Mouse (Mus musculus) stomach, embryonic 16.5 days (tissue): ENCODE data around the gene Rsbn1. TPM values are rescaled to one million over a fixed set of nuclear protein-coding genes. Genes with fewer than 3 reads are reported as not detected.

Source experiments
- ATAC-seq: fragments of 200-750 bp; cut with Nextera tagmentation; 2 replicates; pipeline ENCODE4 v1.8.0; 2017; ENCODE audit warnings: moderate number of reproducible peaks, moderate TSS enrichment; ENCODE audit not compliant: insufficient read depth, low FRiP score
- H3K27ac ChIP-seq: fragments of 300-500 bp; sonication (generic); 2 replicates; pipeline ENCODE4 v1.5.1; 2014; ENCODE audit warnings: low read length
- H3K27me3 ChIP-seq: fragments of 300-500 bp; sonication (generic); 2 replicates; pipeline ENCODE4 v1.6.1; 2014; ENCODE audit warnings: low read length, control low read depth, mixed read lengths; ENCODE audit not compliant: control insufficient read depth, insufficient read depth
- H3K36me3 ChIP-seq: fragments of 300-500 bp; sonication (generic); 2 replicates; pipeline ENCODE4 v1.6.1; 2014; ENCODE audit warnings: low read length; ENCODE audit not compliant: control insufficient read depth, insufficient read depth
- H3K4me1 ChIP-seq: fragments of 300-500 bp; sonication (generic); 2 replicates; pipeline ENCODE4 v1.6.1; 2014; ENCODE audit warnings: low read length, control low read depth, mixed read lengths; ENCODE audit not compliant: control insufficient read depth, insufficient read depth
- H3K4me2 ChIP-seq: fragments of 300-500 bp; sonication (generic); 2 replicates; pipeline ENCODE4 v1.6.1; 2014; ENCODE audit warnings: low read depth, low read length, mixed read lengths
- H3K4me3 ChIP-seq: fragments of 300-500 bp; sonication (generic); replicated peaks from 2 replicates; pipeline ENCODE4 v1.5.1; 2014; ENCODE audit warnings: mild to moderate bottlenecking, low read length
- H3K9ac ChIP-seq: fragments of 300-500 bp; sonication (generic); 2 replicates; pipeline ENCODE4 v1.6.1; 2014; ENCODE audit warnings: low read length
- H3K9me3 ChIP-seq: fragments of 300-500 bp; sonication (generic); replicated peaks from 2 replicates; pipeline ENCODE4 v1.6.1; 2016; ENCODE audit warnings: low read length, control low read depth; ENCODE audit not compliant: control insufficient read depth
- WGBS: fragments of 180-500 bp; shearing (Covaris S2); extraction: QIAGEN DNeasy Blood & Tissue Kit; methylation state at CpG from one replicate; pipeline ENCODE4 v1.1.7; 2014; 5-methylcytosine and 5-hydroxymethylcytosine counted together
- polyA plus RNA-seq: library from polyadenylated mRNA; unstranded; fragments of >200 nt; fragmentation: Nextera tagmentation; extraction: Ambion mirVana; gene quantifications from 2 replicates; pipeline ENCODE4 v1.2.1, GENCODE M21; 2015

Gene Rsbn1
- polyA plus RNA-seq, 1 experiment from 2014 or later = 7.3 TPM

DNA sequence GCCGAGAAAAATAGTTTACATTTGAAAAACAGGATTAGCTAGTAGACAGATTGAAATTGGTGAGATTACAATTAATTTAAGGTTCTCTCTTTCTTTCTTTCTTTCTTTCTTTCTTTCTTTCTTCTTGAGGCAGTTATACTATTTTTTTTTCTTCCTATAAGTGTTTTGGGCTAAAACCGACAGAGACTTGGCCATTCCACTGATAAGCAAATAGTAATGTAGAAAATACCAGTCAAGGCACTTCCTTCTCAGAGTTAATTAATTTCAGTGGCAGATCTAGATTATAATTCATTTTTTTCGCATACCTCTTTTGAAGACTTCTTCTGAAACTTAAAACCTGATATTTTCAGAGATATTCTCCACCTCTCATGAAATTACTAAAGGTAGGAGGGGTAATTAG lies 11.4 kb downstream of the Rsbn1 start:
- H3K4me3 ChIP-seq = no peak overlapping the region
- H3K4me1 ChIP-seq = peaks cover 9% of the 10 kb centered on the region
- H3K27ac ChIP-seq = no peak overlapping the region
- no peaks in the 10 kb centered on the region for H3K9me3 ChIP-seq
- 0 out of 2 replicates have a peak, but pooled peaks cover 2% of the 10 kb centered on the region for H3K36me3 ChIP-seq
- no peaks in the 10 kb centered on the region for H3K27me3 ChIP-seq
- 51% methylated on average over 3 of the region's 3 CpGs for WGBS
- no peak overlapping the region for H3K4me2 ChIP-seq
- no peak overlapping the region for H3K9ac ChIP-seq
- ATAC-seq = no peak

DNA sequence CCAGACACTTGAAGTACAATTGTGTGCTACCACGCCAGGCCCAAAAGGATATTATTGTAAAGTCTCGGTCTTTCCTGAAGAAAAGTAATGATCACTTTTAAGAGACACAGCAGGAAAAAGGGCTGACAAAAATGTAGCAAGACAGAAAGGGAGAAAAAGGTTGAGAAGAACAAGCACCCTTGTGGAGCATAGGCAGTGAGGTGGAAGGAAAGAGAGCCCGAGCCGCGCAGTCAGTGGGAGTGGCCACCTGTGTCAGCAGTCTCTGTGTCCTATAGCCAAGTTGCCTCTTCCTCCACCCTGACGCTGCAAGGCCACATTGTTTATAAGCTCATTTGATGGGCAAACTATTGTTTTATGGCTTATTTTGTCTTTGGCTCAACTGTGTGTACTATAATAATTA lies 13.6 kb downstream of the Rsbn1 start:
- WGBS = 72% methylated on average over 6 of the region's 6 CpGs
- no peak for ATAC-seq
- H3K4me3 ChIP-seq = no peak overlapping the region
- H3K36me3 ChIP-seq = 0 out of 2 replicates have a peak, but pooled peaks cover 2% of the 10 kb centered on the region
- no peak overlapping the region for H3K4me2 ChIP-seq
- peaks cover 9% of the 10 kb centered on the region for H3K4me1 ChIP-seq
- no peak overlapping the region for H3K9ac ChIP-seq
- no peaks in the 10 kb centered on the region for H3K9me3 ChIP-seq
- no peak overlapping the region for H3K27ac ChIP-seq
- no peaks in the 10 kb centered on the region for H3K27me3 ChIP-seq

DNA sequence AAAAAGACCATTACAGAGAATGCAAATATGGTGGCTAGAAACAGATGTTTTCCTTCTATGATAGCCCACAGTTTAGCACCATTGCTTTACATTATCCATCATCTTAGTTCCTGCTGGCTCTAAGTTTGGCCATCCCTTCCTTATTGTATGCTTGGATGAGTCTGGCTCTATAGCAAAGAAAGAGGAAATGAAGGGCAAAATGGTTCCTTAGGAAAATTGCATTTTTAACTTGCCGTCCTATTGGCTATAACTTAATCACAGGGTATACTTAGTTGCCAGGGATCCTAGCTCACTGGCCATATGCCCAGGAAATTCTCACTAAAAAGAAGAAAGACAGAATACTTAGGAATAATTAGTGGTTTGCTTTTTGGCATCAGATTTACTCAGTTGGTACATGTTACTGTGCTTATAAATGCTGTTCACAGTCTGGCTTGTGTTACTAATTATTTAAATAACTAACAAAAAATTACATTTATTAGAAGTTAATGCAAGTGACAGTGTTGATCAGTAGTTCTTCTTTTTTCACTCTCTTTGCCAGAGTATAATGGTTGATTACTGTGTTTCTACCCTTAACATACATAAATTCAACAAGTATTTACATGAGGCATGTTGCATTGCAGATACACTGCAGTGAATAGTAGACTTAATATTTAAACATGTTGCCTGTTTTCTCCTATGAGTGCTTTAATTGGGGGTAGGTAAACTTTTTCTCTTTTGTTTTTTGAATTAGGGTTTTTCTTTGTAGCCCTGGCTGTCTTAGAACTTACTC lies 31.1 kb downstream of the Rsbn1 start:
- no peak overlapping the region for H3K9ac ChIP-seq
- no peaks in the 10 kb centered on the region for H3K36me3 ChIP-seq
- no peak overlapping the region for H3K27ac ChIP-seq
- H3K27me3 ChIP-seq = no peaks in the 10 kb centered on the region
- ATAC-seq = no peak
- 0 out of 2 replicates have a peak, but pooled peaks cover 4% of the 10 kb centered on the region for H3K4me1 ChIP-seq
- 76% methylated on average over 1 of the region's 1 CpGs for WGBS
- no peak overlapping the region for H3K4me3 ChIP-seq
- no peaks in the 10 kb centered on the region for H3K9me3 ChIP-seq
- no peak overlapping the region for H3K4me2 ChIP-seq

DNA sequence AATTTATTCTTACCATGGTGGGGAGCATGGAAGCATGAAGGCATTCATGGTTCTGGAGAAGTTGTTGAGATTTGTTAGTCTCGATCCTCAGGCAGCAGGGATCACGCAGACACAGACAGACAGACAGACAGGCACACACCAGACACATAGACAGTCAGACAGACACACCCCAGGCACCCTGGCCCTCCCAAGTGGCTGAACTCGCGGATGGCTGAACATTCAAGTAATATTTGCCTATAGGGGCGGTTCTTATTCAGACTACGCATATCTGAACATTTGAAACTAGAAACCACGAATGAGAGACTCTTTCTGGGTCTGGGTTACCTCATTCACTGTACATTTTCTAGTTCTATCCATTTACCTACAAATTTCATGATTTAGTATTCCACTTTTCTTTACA lies 34.7 kb downstream of the Rsbn1 start:
- H3K4me1 ChIP-seq = 0 out of 2 replicates have a peak, but pooled peaks cover 4% of the 10 kb centered on the region
- no peak overlapping the region for H3K9ac ChIP-seq
- no peaks in the 10 kb centered on the region for H3K27me3 ChIP-seq
- no peak for ATAC-seq
- H3K27ac ChIP-seq = no peak overlapping the region
- no peaks in the 10 kb centered on the region for H3K36me3 ChIP-seq
- WGBS = 82% methylated on average over 7 of the region's 7 CpGs
- H3K4me3 ChIP-seq = no peak overlapping the region
- no peak overlapping the region for H3K4me2 ChIP-seq
- H3K9me3 ChIP-seq = no peaks in the 10 kb centered on the region

DNA sequence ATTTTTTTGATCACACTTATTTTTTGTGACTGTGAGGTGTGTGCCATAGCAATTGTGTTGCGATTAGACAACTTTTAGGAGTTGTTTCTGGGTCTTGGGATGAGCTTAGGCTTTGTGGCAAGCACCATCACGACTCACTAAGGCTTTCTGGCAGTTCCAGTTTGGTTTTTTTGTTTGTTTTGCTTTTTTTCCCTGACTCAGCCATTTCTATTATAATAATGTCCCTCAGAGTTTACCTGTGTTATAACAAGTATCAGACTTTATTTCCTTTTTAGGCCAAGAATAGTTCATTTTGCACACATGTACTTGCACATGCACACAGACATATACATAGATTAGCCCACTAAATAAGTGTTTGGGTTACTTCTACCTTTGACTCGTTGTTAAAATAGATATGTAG lies 46.7 kb downstream of the Rsbn1 start:
- Histone ChIP-seq H3K36me3 (peaks cover 2% of the 10 kb centered on the region; the same call in 1 of the 2 replicates), H3K27me3 (no peaks in the 10 kb centered on the region), H3K4me3 (no peak overlapping the region), H3K9ac (no peak overlapping the region), H3K4me2 (no peak overlapping the region), H3K27ac (no peak overlapping the region), H3K9me3 (no peaks in the 10 kb centered on the region), H3K4me1 (no peaks in the 10 kb centered on the region)
- WGBS = 86% methylated on average over 3 of the region's 3 CpGs
- no peak for ATAC-seq

DNA sequence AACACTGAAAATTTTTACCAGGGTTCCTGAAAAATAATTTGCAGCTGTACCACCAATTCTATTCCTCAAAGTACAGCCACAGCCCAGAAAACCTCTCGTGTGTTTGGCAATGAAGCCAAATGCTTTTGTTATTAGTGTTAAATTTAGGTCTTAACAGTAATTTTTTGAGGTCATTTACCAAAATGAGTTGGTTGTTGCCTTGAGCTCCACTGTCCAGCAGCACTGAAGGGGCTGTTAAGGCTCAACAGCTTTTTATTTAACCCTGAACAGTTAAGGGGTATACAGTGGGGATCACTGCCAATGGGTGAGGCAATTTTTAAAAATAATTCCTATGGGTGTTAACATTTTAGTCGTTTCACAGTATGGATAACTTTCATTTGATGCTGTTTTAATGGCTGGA lies 53.3 kb downstream of the Rsbn1 start:
- H3K36me3 ChIP-seq = peaks cover 6% of the 10 kb centered on the region; the same call in 1 of the 2 replicates
- peak overlapping the region; percentile 98 for H3K4me3 ChIP-seq
- no peaks in the 10 kb centered on the region for H3K9me3 ChIP-seq
- peak overlapping the region; percentile 91; the same call in 1 of the 2 replicates for H3K27ac ChIP-seq
- peaks cover 9% of the 10 kb centered on the region; the same call in 1 of the 2 replicates for H3K4me1 ChIP-seq
- H3K9ac ChIP-seq = peak overlapping the region; percentile 83
- 17% methylated on average over 2 of the region's 2 CpGs for WGBS
- H3K4me2 ChIP-seq = peak overlapping the region; percentile 60
- H3K27me3 ChIP-seq = no peaks in the 10 kb centered on the region
- ATAC-seq = no peak

DNA sequence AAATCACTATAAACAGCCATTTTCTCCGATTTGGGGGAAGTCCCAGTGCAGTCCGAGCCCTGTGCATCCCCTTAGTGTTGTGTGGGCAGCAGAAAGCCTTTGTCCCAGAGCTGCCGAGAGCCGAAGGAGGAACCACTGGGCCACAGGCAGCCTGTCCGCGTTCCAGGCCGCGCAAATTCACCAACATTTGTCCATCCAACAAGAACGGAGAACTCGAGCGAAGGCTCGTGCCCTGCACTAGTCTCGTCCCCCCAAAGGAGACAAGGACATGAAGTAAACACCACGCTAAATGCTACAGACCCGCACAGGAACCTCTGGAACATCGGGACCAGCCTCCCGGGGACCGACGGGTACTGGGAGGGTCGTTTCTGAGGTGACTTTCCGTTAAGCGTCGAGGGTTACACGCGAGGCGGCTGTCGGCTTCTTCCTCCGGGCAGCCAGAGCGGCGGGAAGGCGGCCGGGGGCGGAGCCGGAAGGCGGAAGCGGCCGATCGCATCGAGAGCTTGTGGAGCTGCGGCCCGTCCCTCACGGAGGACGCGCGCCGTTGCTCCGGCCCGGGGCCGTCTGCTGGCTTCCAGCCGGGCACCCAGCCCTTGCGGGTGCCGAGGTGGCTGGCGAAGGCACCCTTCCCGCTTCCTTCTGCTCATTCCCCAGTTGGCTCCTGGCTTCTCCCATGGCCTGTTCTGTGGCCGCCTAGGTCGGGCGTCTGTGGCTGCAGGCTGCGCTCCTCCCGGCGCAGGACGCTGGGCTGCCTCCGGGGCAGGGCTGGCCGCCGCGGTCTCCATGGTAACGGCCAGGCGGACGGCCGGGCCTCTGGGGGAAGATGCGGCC lies 54.2 kb downstream of the Rsbn1 start, which contains the start of gene Phtf1:
TSS of gene Phtf1 (plus strand) at position 250 of the 831 bp plus-strand sequence.
- H3K4me3 ChIP-seq = peak within 1 kb of the TSS; percentile 98
- H3K9me3 ChIP-seq = no peaks in the 10 kb centered on the region
- peak within 1 kb of the TSS; percentile 60 for H3K4me2 ChIP-seq
- peak; percentile 97 for ATAC-seq
- H3K27ac ChIP-seq = peak within 1 kb of the TSS; percentile 91
- H3K4me1 ChIP-seq = peaks cover 9% of the 10 kb centered on the region; the same call in 1 of the 2 replicates
- 0 out of 2 replicates have a peak, but pooled peaks cover 6% of the 10 kb centered on the region for H3K36me3 ChIP-seq
- peak within 1 kb of the TSS; percentile 83 for H3K9ac ChIP-seq
- H3K27me3 ChIP-seq = no peaks in the 10 kb centered on the region
- under 1% methylated on average over 70 of the region's 70 CpGs for WGBS

DNA sequence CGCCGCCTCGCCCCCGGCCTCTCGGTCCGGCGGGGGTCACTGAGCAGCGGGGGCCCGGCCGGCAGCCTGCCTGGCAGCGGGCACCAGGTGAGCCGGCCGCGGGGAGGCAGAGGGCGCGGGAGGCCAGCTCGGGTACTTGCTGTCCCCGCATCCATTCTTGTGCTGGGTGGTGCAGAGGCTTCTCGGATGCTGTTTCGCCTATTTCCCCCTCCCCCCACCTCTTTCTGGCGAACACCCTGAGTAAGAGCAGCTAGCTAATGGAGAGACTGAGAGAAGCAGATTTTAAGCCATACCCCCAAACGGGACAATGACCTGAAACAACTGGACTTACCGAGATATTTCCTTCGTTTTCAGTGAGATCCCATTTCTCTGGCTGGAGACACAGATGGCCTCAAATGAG lies 54.8 kb downstream of the Rsbn1 start:
- Histone ChIP-seq H3K36me3 (0 out of 2 replicates have a peak, but pooled peaks cover 6% of the 10 kb centered on the region), H3K27me3 (no peaks in the 10 kb centered on the region), H3K9ac (peak overlapping the region; percentile 83), H3K4me2 (peak overlapping the region; percentile 60), H3K4me1 (peaks cover 9% of the 10 kb centered on the region; the same call in 1 of the 2 replicates), H3K4me3 (peak overlapping the region; percentile 98), H3K9me3 (no peaks in the 10 kb centered on the region), H3K27ac (peak overlapping the region; percentile 91)
- peak; percentile 65 for ATAC-seq
- under 1% methylated on average over 24 of the region's 24 CpGs for WGBS

DNA sequence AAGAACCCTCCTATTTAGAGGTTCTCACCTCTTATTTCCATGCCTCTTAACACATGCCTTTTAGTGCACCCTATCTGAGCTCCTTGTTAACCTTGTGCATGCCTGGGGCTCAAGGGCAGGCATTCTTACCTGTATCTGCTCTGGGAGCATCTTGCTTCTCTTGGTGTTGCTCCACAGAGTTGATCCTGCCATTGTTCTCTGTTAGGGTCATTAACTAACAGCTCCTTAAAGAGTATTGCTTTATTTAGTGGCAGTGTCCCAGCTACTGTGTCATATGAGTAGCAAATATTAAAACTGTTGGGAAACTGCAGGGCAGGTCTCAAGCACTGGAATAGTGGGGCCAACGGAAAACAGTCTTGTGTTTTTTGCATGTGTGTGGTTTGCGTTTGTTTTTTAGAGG lies 57.2 kb downstream of the Rsbn1 start:
- 95% methylated on average over 2 of the region's 2 CpGs for WGBS
- Histone ChIP-seq H3K4me3 (no peak overlapping the region), H3K27me3 (no peaks in the 10 kb centered on the region), H3K9ac (no peak overlapping the region), H3K4me1 (peaks cover 9% of the 10 kb centered on the region; the same call in 1 of the 2 replicates), H3K4me2 (no peak overlapping the region), H3K27ac (no peak overlapping the region), H3K36me3 (0 out of 2 replicates have a peak, but pooled peaks cover 6% of the 10 kb centered on the region), H3K9me3 (no peaks in the 10 kb centered on the region)
- no peak for ATAC-seq
